Mouse (Mus musculus): ENCODE results near the gene Btbd3. TPM values are rescaled to one million over a fixed set of nuclear protein-coding genes. Genes with fewer than 3 reads are reported as not detected.

Gene Btbd3
- polyA plus RNA-seq, 1 experiment from 2014 or later, result 24.4 TPM

DNA sequence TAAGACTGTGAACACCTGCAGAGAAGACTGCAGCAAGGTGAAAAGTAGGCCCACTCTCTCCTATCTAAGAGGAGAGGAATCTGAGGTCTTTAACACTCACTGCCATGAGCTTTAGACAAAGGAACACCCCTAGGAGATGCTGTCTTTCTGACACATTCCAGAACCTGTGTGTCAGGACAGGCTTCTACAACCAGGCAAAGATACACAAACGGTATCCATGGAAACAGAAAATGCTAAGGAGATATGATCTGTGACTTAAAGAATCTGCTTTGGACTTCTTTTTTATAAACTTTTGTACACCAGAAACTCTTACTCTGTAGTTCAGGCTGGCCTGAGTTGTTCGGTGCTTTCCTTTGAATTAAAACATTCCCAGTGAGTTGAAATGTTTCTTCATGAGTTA lies 329.6 kb downstream of the Btbd3 start:
- H3K4me3 ChIP-seq (ENCODE audit: low read depth, low read length), result no peak overlapping the region
- no peaks in the 10 kb centered on the region for H3K27me3 ChIP-seq (replicated peaks; ENCODE audit: control insufficient read depth, insufficient read depth, low read length)
- H3K9ac ChIP-seq (ENCODE audit: low read length), result no peak overlapping the region
- no peak for ATAC-seq
- no peaks in the 10 kb centered on the region for H3K36me3 ChIP-seq (ENCODE audit: control insufficient read depth, insufficient read depth, low read length)
- H3K9me3 ChIP-seq (replicated peaks; ENCODE audit: control insufficient read depth, low read length), result no peaks in the 10 kb centered on the region
- WGBS, result 86% methylated on average over 2 of the region's 2 CpGs
- DNase-seq (ENCODE audit: low spot score), result no peak
- no peak overlapping the region for H3K27ac ChIP-seq (ENCODE audit: low read depth, low read length)
- no peaks in the 10 kb centered on the region for H3K4me1 ChIP-seq (ENCODE audit: control insufficient read depth, insufficient read depth, low read length)
- no peak overlapping the region for H3K4me2 ChIP-seq (ENCODE audit: low read length)

DNA sequence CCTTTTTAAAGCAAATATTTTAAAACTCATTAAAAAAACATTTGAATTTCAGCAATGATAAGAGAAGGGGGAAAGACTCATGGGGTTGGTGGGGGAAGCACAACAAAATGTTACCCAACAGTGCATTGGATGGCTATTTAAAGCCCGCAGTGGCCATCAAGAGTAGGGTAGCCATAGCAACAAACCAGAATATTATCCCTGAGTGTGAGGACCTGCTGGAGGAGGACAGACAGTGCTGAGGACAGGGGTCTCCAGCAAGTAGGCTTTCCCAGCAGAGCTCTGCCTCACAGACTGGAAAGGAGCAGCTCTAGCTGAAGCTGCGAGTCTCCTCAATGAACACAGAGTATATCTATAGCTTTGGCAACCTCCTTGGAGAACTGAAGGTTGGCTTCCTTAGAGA lies 331.0 kb downstream of the Btbd3 start:
- H3K27ac ChIP-seq (ENCODE audit: low read depth, low read length), result no peak overlapping the region
- H3K4me1 ChIP-seq (ENCODE audit: control insufficient read depth, insufficient read depth, low read length), result no peaks in the 10 kb centered on the region
- no peak for ATAC-seq
- H3K27me3 ChIP-seq (replicated peaks; ENCODE audit: control insufficient read depth, insufficient read depth, low read length), result no peaks in the 10 kb centered on the region
- no peak overlapping the region for H3K4me2 ChIP-seq (ENCODE audit: low read length)
- DNase-seq (ENCODE audit: low spot score), result no peak
- H3K36me3 ChIP-seq (ENCODE audit: control insufficient read depth, insufficient read depth, low read length), result no peaks in the 10 kb centered on the region
- no peaks in the 10 kb centered on the region for H3K9me3 ChIP-seq (replicated peaks; ENCODE audit: control insufficient read depth, low read length)
- no peak overlapping the region for H3K9ac ChIP-seq (ENCODE audit: low read length)
- 80% methylated on average over 2 of the region's 2 CpGs for WGBS
- no peak overlapping the region for H3K4me3 ChIP-seq (ENCODE audit: low read depth, low read length)

DNA sequence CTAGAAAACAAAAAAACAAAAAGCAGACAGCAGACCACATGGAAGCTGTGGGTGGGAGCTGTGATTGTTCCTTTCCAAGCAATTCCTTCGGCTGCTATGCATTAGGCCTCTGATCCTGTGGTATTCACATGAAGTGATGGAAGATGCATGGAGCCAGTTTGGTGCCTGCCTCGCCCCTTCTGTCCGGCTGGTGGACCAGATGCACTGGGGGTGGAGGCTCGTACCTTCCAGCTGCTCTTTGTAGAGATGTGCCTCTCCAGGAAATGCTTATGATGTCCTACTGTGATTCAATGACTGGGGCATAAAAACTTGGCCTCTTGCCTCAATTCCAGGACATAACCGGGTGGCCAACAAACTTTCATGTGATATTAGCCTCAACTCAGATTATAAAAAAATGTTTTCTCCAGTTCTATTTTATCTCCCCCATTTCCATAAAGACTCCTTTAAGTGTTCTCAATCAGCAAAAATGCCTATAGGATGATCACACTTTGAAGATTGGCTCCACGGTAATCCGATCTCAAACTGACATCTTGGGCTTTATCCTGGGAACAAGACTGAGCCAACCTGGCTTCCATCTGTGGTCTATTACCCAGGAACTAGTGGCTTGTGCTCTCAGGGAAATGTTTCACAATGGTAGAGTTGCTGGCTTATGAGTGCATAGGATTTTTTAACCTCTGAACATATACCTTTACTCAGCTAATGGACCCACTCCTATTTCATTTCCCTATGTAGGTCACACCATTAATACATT lies 331.6 kb downstream of the Btbd3 start:
- ATAC-seq (no peak), DNase-seq (ENCODE audit: low spot score) (no peak)
- Histone ChIP-seq H3K4me2 (ENCODE audit: low read length) (no peak overlapping the region), H3K27ac (ENCODE audit: low read depth, low read length) (no peak overlapping the region), H3K9me3 (replicated peaks; ENCODE audit: control insufficient read depth, low read length) (no peaks in the 10 kb centered on the region), H3K9ac (ENCODE audit: low read length) (no peak overlapping the region), H3K27me3 (replicated peaks; ENCODE audit: control insufficient read depth, insufficient read depth, low read length) (no peaks in the 10 kb centered on the region), H3K4me1 (ENCODE audit: control insufficient read depth, insufficient read depth, low read length) (no peaks in the 10 kb centered on the region), H3K36me3 (ENCODE audit: control insufficient read depth, insufficient read depth, low read length) (no peaks in the 10 kb centered on the region), H3K4me3 (ENCODE audit: low read depth, low read length) (no peak overlapping the region)
- WGBS, result 86% methylated on average over 7 of the region's 7 CpGs

DNA sequence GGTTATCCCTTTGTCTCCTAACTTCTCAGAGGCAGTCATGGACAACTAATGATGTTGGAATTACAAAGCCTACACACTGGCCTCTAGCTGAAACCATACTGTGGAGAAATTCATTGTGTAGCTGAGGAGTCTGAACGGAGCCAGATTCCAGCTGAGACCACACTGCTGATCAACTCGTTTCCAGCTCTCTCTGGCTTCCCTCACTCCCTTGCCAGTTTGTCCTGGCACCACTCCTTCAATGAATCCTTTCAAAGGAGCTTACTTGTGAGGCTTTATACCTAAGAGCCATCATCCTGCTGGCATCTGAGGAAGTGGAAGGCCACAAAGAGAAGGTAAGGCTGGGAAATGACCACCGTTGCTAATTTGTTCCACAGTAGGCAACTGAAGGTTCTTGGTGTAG lies 332.7 kb downstream of the Btbd3 start:
- no peak overlapping the region for H3K27ac ChIP-seq (ENCODE audit: low read depth, low read length)
- no peak overlapping the region for H3K9ac ChIP-seq (ENCODE audit: low read length)
- 41% methylated on average over 3 of the region's 3 CpGs for WGBS
- no peaks in the 10 kb centered on the region for H3K36me3 ChIP-seq (ENCODE audit: control insufficient read depth, insufficient read depth, low read length)
- DNase-seq (ENCODE audit: low spot score) (no peak), ATAC-seq (no peak)
- no peaks in the 10 kb centered on the region for H3K9me3 ChIP-seq (replicated peaks; ENCODE audit: control insufficient read depth, low read length)
- no peak overlapping the region for H3K4me2 ChIP-seq (ENCODE audit: low read length)
- H3K27me3 ChIP-seq (replicated peaks; ENCODE audit: control insufficient read depth, insufficient read depth, low read length), result no peaks in the 10 kb centered on the region
- H3K4me1 ChIP-seq (ENCODE audit: control insufficient read depth, insufficient read depth, low read length), result no peaks in the 10 kb centered on the region
- no peak overlapping the region for H3K4me3 ChIP-seq (ENCODE audit: low read depth, low read length)

DNA sequence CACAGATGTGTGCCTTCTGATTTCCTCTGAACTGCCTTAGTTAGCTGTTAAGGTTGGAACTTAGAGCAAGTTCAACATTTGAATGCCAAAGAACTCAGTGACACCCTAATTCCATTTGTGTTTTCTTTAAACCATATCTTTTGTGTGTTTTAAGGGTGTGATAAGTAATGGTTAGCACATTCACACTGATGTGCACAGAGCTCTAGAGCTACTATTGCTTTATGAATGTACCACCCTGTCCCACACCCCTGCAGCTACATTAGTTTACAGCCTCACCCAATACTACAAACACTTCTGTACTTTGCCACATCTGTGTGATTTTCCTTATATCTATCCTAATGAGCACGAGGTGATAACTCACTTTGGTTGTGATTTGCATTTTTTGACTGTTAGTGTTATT lies 333.9 kb downstream of the Btbd3 start:
- ATAC-seq (no peak), DNase-seq (ENCODE audit: low spot score) (no peak)
- Histone ChIP-seq H3K36me3 (ENCODE audit: control insufficient read depth, insufficient read depth, low read length) (no peaks in the 10 kb centered on the region), H3K9me3 (replicated peaks; ENCODE audit: control insufficient read depth, low read length) (no peaks in the 10 kb centered on the region), H3K27me3 (replicated peaks; ENCODE audit: control insufficient read depth, insufficient read depth, low read length) (no peaks in the 10 kb centered on the region), H3K9ac (ENCODE audit: low read length) (no peak overlapping the region), H3K4me3 (ENCODE audit: low read depth, low read length) (no peak overlapping the region), H3K4me2 (ENCODE audit: low read length) (no peak overlapping the region), H3K27ac (ENCODE audit: low read depth, low read length) (no peak overlapping the region), H3K4me1 (ENCODE audit: control insufficient read depth, insufficient read depth, low read length) (no peaks in the 10 kb centered on the region)
- 88% methylated on average over 1 of the region's 1 CpGs for WGBS

DNA sequence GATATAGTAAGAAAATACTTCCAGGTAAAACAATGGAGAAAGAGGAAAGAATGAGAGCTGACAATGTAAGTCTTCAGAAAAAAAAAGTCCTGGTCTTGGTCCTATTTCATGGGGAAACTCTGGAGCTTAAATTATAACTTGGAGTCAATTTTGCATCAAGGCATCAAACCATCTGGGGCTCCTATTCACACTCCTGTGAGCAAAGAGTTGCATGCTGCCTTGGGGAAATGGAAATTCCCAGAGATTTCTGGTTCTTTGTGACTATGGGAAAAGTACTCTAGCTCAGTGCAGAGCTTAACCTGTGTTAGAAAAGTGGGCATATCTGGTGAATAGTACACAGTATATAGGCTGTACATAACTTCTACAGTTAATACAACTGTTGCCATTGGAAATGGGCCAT lies 356.0 kb downstream of the Btbd3 start:
- ATAC-seq (no peak), DNase-seq (ENCODE audit: low spot score) (no peak)
- no peak overlapping the region for H3K9ac ChIP-seq (ENCODE audit: low read length)
- H3K4me1 ChIP-seq (ENCODE audit: control insufficient read depth, insufficient read depth, low read length), result no peaks in the 10 kb centered on the region
- H3K27ac ChIP-seq (ENCODE audit: low read depth, low read length), result no peak overlapping the region
- H3K36me3 ChIP-seq (ENCODE audit: control insufficient read depth, insufficient read depth, low read length), result no peaks in the 10 kb centered on the region
- H3K9me3 ChIP-seq (replicated peaks; ENCODE audit: control insufficient read depth, low read length), result no peaks in the 10 kb centered on the region
- no peaks in the 10 kb centered on the region for H3K27me3 ChIP-seq (replicated peaks; ENCODE audit: control insufficient read depth, insufficient read depth, low read length)
- no peak overlapping the region for H3K4me2 ChIP-seq (ENCODE audit: low read length)
- H3K4me3 ChIP-seq (ENCODE audit: low read depth, low read length), result no peak overlapping the region

DNA sequence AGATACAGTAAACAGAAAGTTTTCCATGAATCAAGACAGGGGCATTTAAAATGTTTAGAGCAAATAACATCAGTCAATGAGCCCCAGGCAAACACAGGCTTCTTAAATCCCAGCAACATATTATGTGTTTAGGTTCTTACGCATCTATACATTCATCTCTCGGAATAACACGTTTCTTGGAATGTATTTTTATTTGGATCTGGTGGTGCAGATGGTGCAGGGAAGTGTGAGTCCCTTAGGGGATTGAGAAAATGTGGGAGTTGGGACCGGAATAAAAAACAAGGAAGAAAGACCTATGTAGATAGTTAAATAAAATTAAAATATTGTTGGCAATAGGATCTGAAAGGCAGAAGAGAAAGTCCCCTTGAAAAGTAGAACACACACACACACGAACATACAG lies 361.1 kb downstream of the Btbd3 start:
- H3K4me3 ChIP-seq (ENCODE audit: low read depth, low read length), result no peak overlapping the region
- no peak overlapping the region for H3K4me2 ChIP-seq (ENCODE audit: low read length)
- H3K27me3 ChIP-seq (replicated peaks; ENCODE audit: control insufficient read depth, insufficient read depth, low read length), result no peaks in the 10 kb centered on the region
- H3K4me1 ChIP-seq (ENCODE audit: control insufficient read depth, insufficient read depth, low read length), result no peaks in the 10 kb centered on the region
- DNase-seq (ENCODE audit: low spot score) (no peak), ATAC-seq (no peak)
- H3K36me3 ChIP-seq (ENCODE audit: control insufficient read depth, insufficient read depth, low read length), result no peaks in the 10 kb centered on the region
- no peak overlapping the region for H3K27ac ChIP-seq (ENCODE audit: low read depth, low read length)
- H3K9ac ChIP-seq (ENCODE audit: low read length), result no peak overlapping the region
- no peaks in the 10 kb centered on the region for H3K9me3 ChIP-seq (replicated peaks; ENCODE audit: control insufficient read depth, low read length)
- 80% methylated on average over 5 of the region's 5 CpGs for WGBS
